In genomic region chr4:86189853-86190252, GRCm38 (mm10) we compare ENCODE assay signal across 9 mouse cellular contexts.
DNase-seq lines count a peak whose midpoint lies in the region.
"Had no signal": no experiment of that assay in that cellular context is flagged by ENCODE, and none has a peak within 500 bp of the region (broad histone marks: within the 10 kb centered on the region; RNA-seq: fewer than 3 reads in every experiment).

No protein-coding gene starts in this region.

- peak; percentile 40 for DNase-seq in embryo, embryonic 10 days (ENCODE audit: low spot score)
- no peak for DNase-seq in embryo, embryonic 9.5 days (ENCODE audit: extremely low spot score)
- peak; percentile 77 for DNase-seq in layer of hippocampus, adult 9-11 months
- DNase-seq in layer of hippocampus, postnatal 25 days (ENCODE audit: extremely low spot score in 1 of 2, low spot score in 1 of 2), result no peak
- DNase-seq in embryo, embryonic 11 days, result peak; percentile 31
- DNase-seq in mesoderm, embryonic 11.5 days (ENCODE audit: low read depth, low spot score), result peak; percentile 39
- no peak for DNase-seq in spleen, postnatal 36 days (ENCODE audit: low spot score in 2 of 2)
- DNase-seq in spleen, postnatal 10 days (ENCODE audit: low spot score in 2 of 2), result no peak
- DNase-seq: adrenal gland, adult 2 months had no signal

Comparison
In these comparisons a context has a peak if more than half of its experiments do, and no peak if none do; other contexts are left out.
1. DNase-seq: peak in embryo, embryonic 10 days (single experiment), layer of hippocampus, adult 9-11 months (single experiment), embryo, embryonic 11 days (single experiment) and mesoderm, embryonic 11.5 days (single experiment); none in embryo, embryonic 9.5 days (single experiment), layer of hippocampus, postnatal 25 days (0 of 2), spleen, postnatal 36 days (0 of 2) and spleen, postnatal 10 days (0 of 2).